ENCODE assay signal across 8 mouse cellular contexts in genomic region chr8:107292119-107292927, GRCm38 (mm10). TPM values are rescaled to one million over a fixed set of nuclear protein-coding genes. Genes with fewer than 3 reads are reported as not detected.
DNase-seq lines count a peak whose midpoint lies in the region; ATAC-seq lines count a peak whose summit lies in the region.

No protein-coding gene starts in this region.

- peak overlapping the region; percentile 61 for H3K9ac ChIP-seq in intestine, embryonic 15.5 days

- H3K27me3 ChIP-seq in intestine, embryonic 15.5 days (replicated peaks) = no peaks in the 10 kb centered on the region

- H3K9me3 ChIP-seq in intestine, embryonic 15.5 days = no peaks in the 10 kb centered on the region

- peak; percentile 53 for DNase-seq in embryo, embryonic 10 days (ENCODE audit: low spot score)
- DNase-seq in embryo, embryonic 10.5 days (ENCODE audit: low spot score) = no peak
- peak; percentile 9 for DNase-seq in thymus, postnatal 0 days (ENCODE audit: low spot score)
- DNase-seq in thymus, adult 18-20 months = no peak
- peak; percentile 1 to 39 for DNase-seq in natural killer cell, adult 2 months (ENCODE audit: low spot score in 2 of 2)
- DNase-seq in gastrocnemius, postnatal 10 days = no peak
- no peak for DNase-seq in thymus, postnatal 4 days

- WGBS in intestine, embryonic 15.5 days = 56% methylated on average over 18 of the region's 18 CpGs

- H3K36me3 ChIP-seq in intestine, embryonic 15.5 days = no peaks in the 10 kb centered on the region

- ATAC-seq in intestine, embryonic 15.5 days = peak; percentile 11

- H3K4me3 ChIP-seq in intestine, embryonic 15.5 days (replicated peaks) = peak overlapping the region; percentile 97

- H3K27ac ChIP-seq in intestine, embryonic 15.5 days = peak overlapping the region; percentile 95

- H3K4me1 ChIP-seq in intestine, embryonic 15.5 days (replicated peaks) = peaks cover 9% of the 10 kb centered on the region; the same call in 1 of the 2 replicates

- peak overlapping the region; percentile 64 for H3K4me2 ChIP-seq in intestine, embryonic 15.5 days (replicated peaks)

RNA-seq across cellular contexts. Expression of gene Nfat5, which starts 0.9 kb away (rescaled TPM):
- polyA plus RNA-seq in thymus, postnatal 0 days (2015; fragmentation: Nextera tagmentation; extraction: Ambion mirVana) = 5.1 and 9.1 TPM in 2 replicates
- polyA plus RNA-seq in intestine, embryonic 15.5 days (2015; fragmentation: Nextera tagmentation; extraction: Ambion mirVana) = 8.6 and 9.0 TPM in 2 replicates
- 10 to 100 TPM; 23.2 to 32.7 TPM for total RNA-seq in gastrocnemius, postnatal 10 days (2021)

Comparison
In these comparisons a context has a peak if more than half of its experiments do, and no peak if none do; other contexts are left out.
1. DNase-seq: peak in embryo, embryonic 10 days (single experiment), thymus, postnatal 0 days (single experiment) and natural killer cell, adult 2 months (2 of 2); none in embryo, embryonic 10.5 days (single experiment), thymus, adult 18-20 months (0 of 2), gastrocnemius, postnatal 10 days (single experiment) and thymus, postnatal 4 days (single experiment).